ENCODE assay signal across 8 mouse cellular contexts in genomic region chr1:17980604-17981003, GRCm38 (mm10).
DNase-seq lines count a peak whose midpoint lies in the region; ATAC-seq lines count a peak whose summit lies in the region.

No protein-coding gene starts in this region.

- intact Hi-C loops in left cerebral cortex, postnatal 25 days (cut with DNase I) = loop anchor here (1.0 to 10.0 kb wide), 2 partner anchors 126 to 816 kb away; no protein-coding TSS in a partner anchor

- ATAC-seq in hematopoietic stem cell, adult 5-6 weeks (replicated peaks in 1 of 2; ENCODE audit: insufficient read depth in 1 of 2, low FRiP score in 2 of 2, low TSS enrichment in 1 of 2, low read depth in 1 of 2, poor library complexity in 2 of 2, severe bottlenecking in 2 of 2) = peak; percentile 82 to 85; a peak in 2 of 4 replicates

- DNase-seq in adrenal gland, postnatal 14 days = peak; percentile 9
- DNase-seq in adrenal gland, postnatal 25 days = no peak
- DNase-seq in right cerebral cortex, adult 18-20 months = peak; percentile 49
- DNase-seq in right cerebral cortex, postnatal 25 days = no peak
- DNase-seq in left cerebral cortex, postnatal 25 days (ENCODE audit: low spot score in 2 of 2) = peak; percentile 56 to 71
- peak; percentile 38 for DNase-seq in telencephalon, adult 2 months (ENCODE audit: low read depth, low spot score)
- DNase-seq in thymus, postnatal 4 days = no peak

Comparison
In these comparisons a context has a peak if more than half of its experiments do, and no peak if none do; other contexts are left out.
1. DNase-seq: peak in adrenal gland, postnatal 14 days (single experiment), right cerebral cortex, adult 18-20 months (single experiment), left cerebral cortex, postnatal 25 days (2 of 2) and telencephalon, adult 2 months (single experiment); none in adrenal gland, postnatal 25 days (single experiment), right cerebral cortex, postnatal 25 days (single experiment) and thymus, postnatal 4 days (single experiment).